Mouse (Mus musculus) embryonic stem cell, embryonic (primary cell): ENCODE data around the gene Eif2s2.

Source experiments
- CTCF ChIA-PET, 4 experiments: fragments of 300-600 bp in 2 of 4; fragments of 350-600 bp in 2 of 4; sonication (Branson Sonifier 250); formaldehyde crosslinking; loops; one replicate each; lab custom pipeline; 2022; ENCODE audit warnings: inconsistent platforms in 2 of 4; lab: Charles Lee
- POLR2A ChIA-PET, 4 experiments: fragments of 300-600 bp in 2 of 4; fragments of 350-600 bp in 2 of 4; sonication (Branson Sonifier 250); formaldehyde crosslinking; loops; one replicate each; lab custom pipeline; 2022; ENCODE audit warnings: antibody characterized with exemption in 4 of 4, inconsistent platforms in 1 of 4; lab: Charles Lee

The Eif2s2 gene

GRCm38 (mm10) chr2:154834149-154834865, 58.4 kb downstream of the Eif2s2 start:
- ChIA-PET CTCF (no interaction called here), POLR2A (interaction anchor here in 2 of 4 experiments (1.0 to 2.6 kb wide), 6 partner anchors 8 to 129 kb away, joined by 3 to 14 read pairs (median 3); no protein-coding TSS in a partner anchor)

- ChIA-PET POLR2A (interaction anchor here in 2 of 4 experiments (0.8 to 6.2 kb wide), 9 partner anchors 9 to 60 kb away, joined by 3 to 31 read pairs (median 4); partner anchors contain the start of genes Raly (in 2 of the 2), Eif2s2 (in 1 of the 2) and a (in 1 of the 2)), CTCF (interaction anchor here in 2 of 4 experiments (0.5 to 0.6 kb wide), 2 partner anchors 13 to 130 kb away, joined by 3 to 5 read pairs; no protein-coding TSS in a partner anchor)
Measured at GRCm38 (mm10) chr2:154832471-154832870, 60.3 kb downstream of the Eif2s2 start.

- CTCF ChIA-PET = no interaction called here
- POLR2A ChIA-PET = interaction anchor here in 2 of 4 experiments (0.8 to 6.2 kb wide), 4 partner anchors 8 to 14 kb away, joined by 3 to 31 read pairs (median 3); no protein-coding TSS in a partner anchor
Measured at GRCm38 (mm10) chr2:154827521-154827920, 65.2 kb downstream of the Eif2s2 start.

- CTCF ChIA-PET = no interaction called here
- POLR2A ChIA-PET = interaction anchor here in 2 of 4 experiments (0.7 to 2.2 kb wide), 6 partner anchors 8 to 212 kb away, joined by 3 to 6 read pairs (median 3); no protein-coding TSS in a partner anchor
Measured at GRCm38 (mm10) chr2:154826054-154826538, 66.6 kb downstream of the Eif2s2 start.
